Comparison of ENCODE assay signal across 10 mouse cellular contexts in genomic region chr15:31599834-31600233, GRCm38 (mm10). TPM values are rescaled to one million over a fixed set of nuclear protein-coding genes. Genes with fewer than 3 reads are reported as not detected.
DNase-seq lines count a peak whose midpoint lies in the region; ATAC-seq lines count a peak whose summit lies in the region.
"Had no signal": no experiment of that assay in that cellular context is flagged by ENCODE, and none has a peak within 500 bp of the region (broad histone marks: within the 10 kb centered on the region; RNA-seq: fewer than 3 reads in every experiment).

No protein-coding gene starts in this region.

- H3K4me3 ChIP-seq in heart, embryonic 14.5 days (ENCODE audit: control insufficient read depth in 1 of 2, insufficient read depth in 1 of 2, low read depth in 1 of 2, low read length in 2 of 2), result peak overlapping the region in 1 of 2 experiments; percentile 84; a peak in 1 of 4 replicates
- peak overlapping the region; percentile 75; the same call in 1 of the 2 replicates for H3K4me3 ChIP-seq in hindbrain, embryonic 14.5 days (replicated peaks; ENCODE audit: low read length)
- peak overlapping the region; percentile 92 for H3K4me3 ChIP-seq in midbrain, embryonic 13.5 days (replicated peaks)

- 56% methylated on average over 4 of the region's 4 CpGs for WGBS in heart, embryonic 14.5 days
- WGBS in hindbrain, embryonic 14.5 days, result 77% methylated on average over 4 of the region's 4 CpGs
- WGBS in midbrain, embryonic 13.5 days, result 82% methylated on average over 4 of the region's 4 CpGs

- peaks cover 33% of the 10 kb centered on the region for H3K36me3 ChIP-seq in heart, embryonic 14.5 days (ENCODE audit: control insufficient read depth, insufficient read depth, low read length)
- peaks cover 31% of the 10 kb centered on the region for H3K36me3 ChIP-seq in hindbrain, embryonic 14.5 days (replicated peaks; ENCODE audit: control insufficient read depth, insufficient read depth)
- H3K36me3 ChIP-seq in midbrain, embryonic 13.5 days, result peaks cover 34% of the 10 kb centered on the region

- H3K9ac ChIP-seq in heart, embryonic 14.5 days (ENCODE audit: low read length), result no peak overlapping the region
- H3K9ac ChIP-seq in hindbrain, embryonic 14.5 days, result no peak overlapping the region; the same call in 1 of the 2 replicates
- H3K9ac ChIP-seq in midbrain, embryonic 13.5 days (replicated peaks), result no peak overlapping the region

- H3K4me2 ChIP-seq in heart, embryonic 14.5 days (ENCODE audit: low read length), result peak overlapping the region; percentile 79
- H3K4me2 ChIP-seq in hindbrain, embryonic 14.5 days (replicated peaks), result peak overlapping the region; percentile 75
- H3K4me2 ChIP-seq in midbrain, embryonic 13.5 days (replicated peaks), result peak overlapping the region; percentile 99

- H3K4me1 ChIP-seq in heart, embryonic 14.5 days (ENCODE audit: control insufficient read depth in 2 of 2, insufficient read depth in 2 of 2, low read length in 2 of 2), result peaks cover 7 to 28% of the 10 kb centered on the region in 2 experiments
- peaks cover 22% of the 10 kb centered on the region for H3K4me1 ChIP-seq in hindbrain, embryonic 14.5 days (replicated peaks; ENCODE audit: control insufficient read depth, insufficient read depth, low read length)
- peaks cover 34% of the 10 kb centered on the region for H3K4me1 ChIP-seq in midbrain, embryonic 13.5 days (replicated peaks)

- intact Hi-C loops in heart, postnatal 14 days (cut with DNase I), result loop anchor here (5.0 to 10.0 kb wide), 2 partner anchors 233 to 645 kb away; partner anchors contain the start of genes Ankrd33b and Sema5a

- H3K27me3 ChIP-seq in heart, embryonic 14.5 days (ENCODE audit: control insufficient read depth, insufficient read depth, low read length), result no peaks in the 10 kb centered on the region
- H3K27me3 ChIP-seq in hindbrain, embryonic 14.5 days (ENCODE audit: control insufficient read depth, insufficient read depth, low read length), result no peaks in the 10 kb centered on the region
- H3K27me3 ChIP-seq in midbrain, embryonic 13.5 days, result no peaks in the 10 kb centered on the region

- no peak overlapping the region for H3K27ac ChIP-seq in heart, embryonic 14.5 days (replicated peaks in 1 of 2; ENCODE audit: control insufficient read depth in 1 of 2, insufficient read depth in 1 of 2, low read depth in 2 of 2, low read length in 2 of 2)
- no peak overlapping the region for H3K27ac ChIP-seq in hindbrain, embryonic 14.5 days
- no peak overlapping the region for H3K27ac ChIP-seq in midbrain, embryonic 13.5 days

- no peak for DNase-seq in heart, postnatal 14 days
- DNase-seq in MN1 (ENCODE audit: low spot score), result peak; percentile 27
- no peak for DNase-seq in hindbrain, embryonic 14.5 days (ENCODE audit: low spot score)
- DNase-seq in frontal cortex, postnatal 36 days (ENCODE audit: low spot score in 2 of 2), result no peak
- DNase-seq in urinary bladder, postnatal 4 days (ENCODE audit: low spot score in 2 of 2), result no peak
- DNase-seq in kidney, adult 9 months, result no peak
- DNase-seq: cerebellum, adult 18-20 months; kidney, postnatal 14 days had no signal

- ATAC-seq in heart, embryonic 14.5 days (ENCODE audit: insufficient number of reproducible peaks, insufficient read depth, low FRiP score, low read depth), result no peak
- no peak for ATAC-seq in hindbrain, embryonic 14.5 days (ENCODE audit: low FRiP score)
- ATAC-seq in midbrain, embryonic 13.5 days, result no peak

- H3K9me3 ChIP-seq in heart, embryonic 14.5 days (ENCODE audit: control insufficient read depth, low read length), result no peaks in the 10 kb centered on the region
- H3K9me3 ChIP-seq in hindbrain, embryonic 14.5 days (ENCODE audit: control insufficient read depth, low read length), result no peaks in the 10 kb centered on the region
- no peaks in the 10 kb centered on the region for H3K9me3 ChIP-seq in midbrain, embryonic 13.5 days

RNA-seq across cellular contexts. Expression of gene Cct5, which starts 1.8 kb away (rescaled TPM):
- polyA plus RNA-seq in heart, embryonic 14.5 days (2014; fragmentation: Nextera tagmentation; extraction: Ambion mirVana), result 358 and 365 TPM in 2 replicates
- 100 to 1,000 TPM; 144 to 154 TPM for total RNA-seq in heart, postnatal 14 days (2021)
- polyA plus RNA-seq in hindbrain, embryonic 14.5 days (2014; fragmentation: Nextera tagmentation; extraction: Ambion mirVana), result 521 and 542 TPM in 2 replicates
- polyA plus RNA-seq in midbrain, embryonic 13.5 days (2015; fragmentation: Nextera tagmentation; extraction: Ambion mirVana), result 540 and 561 TPM in 2 replicates

RNA-seq across cellular contexts. Expression of gene Fam173b, which starts 1.8 kb away (rescaled TPM):
- polyA plus RNA-seq in heart, embryonic 14.5 days (2014; fragmentation: Nextera tagmentation; extraction: Ambion mirVana), result 13.7 and 16.6 TPM in 2 replicates
- 10 to 100 TPM; 17.1 to 19.9 TPM for total RNA-seq in heart, postnatal 14 days (2021)
- 10.5 and 12.1 TPM in 2 replicates for polyA plus RNA-seq in hindbrain, embryonic 14.5 days (2014; fragmentation: Nextera tagmentation; extraction: Ambion mirVana)
- 11.0 and 11.6 TPM in 2 replicates for polyA plus RNA-seq in midbrain, embryonic 13.5 days (2015; fragmentation: Nextera tagmentation; extraction: Ambion mirVana)

RNA-seq across cellular contexts. Expression of gene Cmbl, which starts 34.6 kb away (rescaled TPM):
- polyA plus RNA-seq in heart, embryonic 14.5 days (2014; fragmentation: Nextera tagmentation; extraction: Ambion mirVana), result 9.7 and 12.4 TPM in 2 replicates
- 10 to 100 TPM; 25.6 to 26.5 TPM for total RNA-seq in heart, postnatal 14 days (2021)
- 8.8 and 9.1 TPM in 2 replicates for polyA plus RNA-seq in hindbrain, embryonic 14.5 days (2014; fragmentation: Nextera tagmentation; extraction: Ambion mirVana)
- polyA plus RNA-seq in midbrain, embryonic 13.5 days (2015; fragmentation: Nextera tagmentation; extraction: Ambion mirVana), result 3.1 and 4.0 TPM in 2 replicates
